Mouse (Mus musculus) embryonic fibroblast, embryonic 13.5 days (primary cell): ENCODE measurements at regions not wholly inside any gene's neighbourhood (a gene's known extent, or its start where the extent isn't known, plus 50 kb on each side); places are given as distances from the start of the nearest gene placed in this dataset.

Source experiments
- H3K27ac ChIP-seq: 2 replicates; pipeline ENCODE4 v1.5.1; 2012; ENCODE audit warnings: low read length, control low read depth, inconsistent platforms; ENCODE audit not compliant: insufficient read depth
- H3K4me1 ChIP-seq: 2 replicates; pipeline ENCODE4 v1.6.1; 2011; ENCODE audit warnings: low read length; ENCODE audit not compliant: control insufficient read depth, insufficient read depth
- H3K4me3 ChIP-seq: 2 replicates; pipeline ENCODE4 v1.5.1; 2011; ENCODE audit warnings: mild to moderate bottlenecking, control low read depth, low read length; ENCODE audit not compliant: insufficient read depth
- CTCF ChIP-seq: IDR thresholded peaks from 2 replicates; pipeline ENCODE4 v1.5.1; 2011; ENCODE audit warnings: mild to moderate bottlenecking, control low read depth, low read length, moderate library complexity, borderline replicate concordance; ENCODE audit not compliant: insufficient read depth
- POLR2A ChIP-seq: IDR thresholded peaks from 2 replicates; pipeline ENCODE4 v1.6.1; 2011; ENCODE audit warnings: low read depth, mild to moderate bottlenecking, control low read depth, low read length, moderate library complexity

DNA sequence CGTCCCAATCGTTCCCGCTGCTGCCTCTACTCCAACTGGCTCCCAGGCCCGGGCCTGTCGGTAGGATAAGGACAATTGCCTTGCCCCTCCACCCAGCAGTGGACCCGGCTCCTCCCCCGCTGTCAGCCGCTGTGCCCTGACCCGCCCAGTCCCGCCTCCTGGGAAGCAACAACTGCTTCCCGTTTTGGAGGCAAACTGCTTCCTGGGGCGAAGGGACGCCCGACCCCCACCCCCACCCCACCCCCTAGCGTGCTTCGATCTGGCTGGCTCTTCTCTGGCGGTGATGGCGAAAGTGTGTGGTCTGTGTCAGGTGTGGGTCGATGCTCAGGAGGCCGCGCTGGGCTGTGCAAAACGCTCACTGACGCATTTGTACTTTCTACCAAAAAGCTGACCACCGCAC lies 164.9 kb downstream of the Tm4sf1 start:
- H3K4me3 ChIP-seq = no peak overlapping the region
- no peaks in the 10 kb centered on the region for H3K4me1 ChIP-seq
- no peak overlapping the region for H3K27ac ChIP-seq
- TF ChIP-seq POLR2A = no peak
- no peak for TF ChIP-seq CTCF

DNA sequence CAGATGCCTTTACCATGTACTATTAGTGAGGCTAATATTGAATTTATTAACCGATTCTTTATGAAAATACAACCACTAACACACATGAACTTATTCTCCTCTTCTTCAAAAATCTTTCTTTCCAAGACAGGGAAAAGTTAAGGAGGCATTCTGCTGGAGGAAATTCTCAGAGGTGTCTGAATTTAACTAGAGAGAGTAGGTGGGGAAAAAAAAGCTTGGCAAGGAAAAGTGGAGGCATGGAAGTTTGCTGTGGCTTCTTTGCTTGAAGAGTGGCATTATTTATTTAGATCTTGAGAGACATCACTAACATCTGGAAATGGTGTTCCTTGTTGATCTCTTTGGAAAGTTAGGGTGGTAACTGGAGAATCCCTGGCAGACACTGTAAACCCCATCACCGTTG lies 173.2 kb downstream of the Tm4sf1 start:
- Histone ChIP-seq H3K4me1 (peaks cover 9% of the 10 kb centered on the region; the same call in 1 of the 2 replicates), H3K4me3 (no peak overlapping the region), H3K27ac (no peak overlapping the region)
- TF ChIP-seq POLR2A = no peak

DNA sequence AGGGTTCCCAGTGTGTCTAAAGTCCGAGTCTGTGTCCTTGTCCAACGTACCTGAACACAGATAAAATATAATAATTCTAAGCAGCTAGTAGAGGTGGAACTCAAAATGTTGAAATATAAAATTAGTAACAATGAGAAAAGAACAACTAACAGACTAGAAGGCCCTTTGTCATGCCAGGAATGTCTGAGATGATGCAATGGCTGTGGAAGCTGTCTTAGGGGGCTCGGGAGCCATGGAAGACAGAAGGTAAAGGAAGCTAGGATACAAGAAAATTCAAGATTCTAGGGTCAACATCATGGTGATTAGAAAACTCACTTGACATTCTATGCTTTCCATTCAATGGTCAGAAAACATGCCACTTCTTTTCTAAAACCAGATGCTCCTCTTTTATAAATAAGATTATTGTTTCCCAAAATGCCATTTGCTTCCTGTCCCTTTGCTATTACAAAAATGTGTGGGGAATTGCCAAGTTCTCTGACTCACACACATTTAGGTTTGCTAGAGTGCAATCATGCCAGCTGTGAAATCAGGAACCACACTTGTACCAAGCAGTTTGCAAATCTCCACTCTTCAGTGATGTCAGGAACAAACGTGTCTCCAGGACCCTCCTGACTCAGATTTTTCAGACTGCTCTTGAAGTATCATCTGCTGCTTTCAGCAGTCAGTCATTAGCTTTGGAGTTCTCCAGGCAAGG lies 175.8 kb downstream of the Tm4sf1 start:
- H3K4me1 ChIP-seq = peaks cover 9% of the 10 kb centered on the region; the same call in 1 of the 2 replicates
- H3K4me3 ChIP-seq = no peak overlapping the region
- TF ChIP-seq CTCF (no peak), POLR2A (no peak)
- peak overlapping the region; percentile 83 for H3K27ac ChIP-seq

DNA sequence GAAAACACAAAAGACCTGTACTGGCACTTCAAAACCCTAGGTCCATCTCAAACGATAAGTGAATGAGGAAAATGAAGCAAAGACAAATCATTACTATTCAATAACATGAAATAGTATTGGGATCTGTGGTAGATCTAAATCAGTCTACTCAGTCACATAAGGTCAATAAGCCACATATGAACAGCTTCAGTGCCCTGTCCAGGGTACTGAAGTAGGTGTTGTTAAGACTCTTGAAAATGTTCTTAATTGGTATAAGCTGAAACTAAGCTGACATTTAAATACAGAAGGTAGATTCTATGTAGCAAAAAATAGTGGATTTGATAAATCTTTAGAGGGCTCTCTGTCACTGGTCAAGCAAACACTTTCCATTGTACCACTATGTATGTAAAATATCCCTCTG lies 183.8 kb downstream of the Tm4sf1 start:
- no peak overlapping the region for H3K27ac ChIP-seq
- TF ChIP-seq CTCF = no peak
- no peak for TF ChIP-seq POLR2A
- no peak overlapping the region for H3K4me3 ChIP-seq
- H3K4me1 ChIP-seq = no peaks in the 10 kb centered on the region

DNA sequence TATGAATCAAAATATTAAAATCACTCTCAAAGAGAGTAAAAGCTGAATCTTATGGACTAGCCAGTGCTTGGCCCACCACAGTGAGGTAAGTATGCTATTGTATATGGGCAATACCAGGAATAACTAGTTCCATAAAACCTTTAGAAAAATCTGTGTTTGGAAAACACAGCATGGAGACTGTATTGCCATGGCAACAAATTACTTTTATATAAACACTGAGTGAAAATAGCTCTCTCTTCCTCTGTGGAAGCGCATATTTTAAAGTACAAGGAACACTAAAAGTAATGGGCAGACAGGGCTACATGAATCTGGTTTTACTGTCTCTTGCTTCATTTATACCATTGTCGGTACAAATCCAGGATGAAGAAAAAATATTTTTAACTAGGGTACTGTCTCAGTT lies 199.5 kb downstream of the Tm4sf1 start:
- Histone ChIP-seq H3K4me1 (no peaks in the 10 kb centered on the region), H3K27ac (no peak overlapping the region), H3K4me3 (no peak overlapping the region)
- no peak for TF ChIP-seq CTCF
- no peak for TF ChIP-seq POLR2A

DNA sequence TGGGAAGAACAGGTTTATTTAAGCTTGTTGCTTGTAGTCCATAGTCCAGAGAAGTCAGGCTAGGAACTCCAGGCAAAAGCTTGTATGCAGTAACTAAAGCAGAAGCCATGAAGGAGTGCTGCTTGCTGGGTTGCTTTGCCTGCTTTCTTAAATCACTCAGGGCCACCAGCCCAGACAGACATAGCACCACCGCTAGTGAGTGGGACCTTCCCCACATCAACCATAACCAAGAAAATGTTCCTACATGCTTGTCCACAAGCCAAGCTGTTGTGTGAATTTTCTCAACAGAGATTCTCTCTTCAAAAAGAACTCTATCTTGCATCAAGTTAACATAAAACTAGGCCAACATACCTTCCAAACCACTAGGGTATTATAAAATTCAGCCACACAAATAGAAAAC lies 201.3 kb downstream of the Tm4sf1 start:
- Histone ChIP-seq H3K4me1 (no peaks in the 10 kb centered on the region), H3K4me3 (no peak overlapping the region), H3K27ac (no peak overlapping the region)
- TF ChIP-seq POLR2A (no peak), CTCF (no peak)

DNA sequence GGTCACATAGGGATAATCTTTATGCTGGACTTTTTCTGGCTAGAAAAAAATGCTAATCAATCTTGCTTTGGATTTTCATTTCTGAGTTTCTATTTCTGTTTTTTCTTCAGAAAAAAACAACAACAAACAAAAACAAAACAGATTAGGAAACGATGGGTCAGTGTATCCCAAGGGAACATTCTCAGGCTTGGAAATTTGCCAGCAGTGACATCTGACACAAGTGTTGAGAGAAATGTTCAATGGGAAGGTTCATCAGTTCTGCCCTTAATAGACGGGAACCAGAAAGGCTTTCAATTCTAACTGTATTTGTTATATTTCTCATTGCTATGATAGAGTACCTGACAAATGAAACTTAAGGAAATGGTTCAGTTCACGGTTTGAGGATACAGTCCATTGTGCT lies 206.9 kb downstream of the Tm4sf1 start:
- H3K27ac ChIP-seq = no peak overlapping the region
- H3K4me1 ChIP-seq = peaks cover 5% of the 10 kb centered on the region; the same call in 1 of the 2 replicates
- no peak for TF ChIP-seq POLR2A
- TF ChIP-seq CTCF = no peak
- H3K4me3 ChIP-seq = no peak overlapping the region

DNA sequence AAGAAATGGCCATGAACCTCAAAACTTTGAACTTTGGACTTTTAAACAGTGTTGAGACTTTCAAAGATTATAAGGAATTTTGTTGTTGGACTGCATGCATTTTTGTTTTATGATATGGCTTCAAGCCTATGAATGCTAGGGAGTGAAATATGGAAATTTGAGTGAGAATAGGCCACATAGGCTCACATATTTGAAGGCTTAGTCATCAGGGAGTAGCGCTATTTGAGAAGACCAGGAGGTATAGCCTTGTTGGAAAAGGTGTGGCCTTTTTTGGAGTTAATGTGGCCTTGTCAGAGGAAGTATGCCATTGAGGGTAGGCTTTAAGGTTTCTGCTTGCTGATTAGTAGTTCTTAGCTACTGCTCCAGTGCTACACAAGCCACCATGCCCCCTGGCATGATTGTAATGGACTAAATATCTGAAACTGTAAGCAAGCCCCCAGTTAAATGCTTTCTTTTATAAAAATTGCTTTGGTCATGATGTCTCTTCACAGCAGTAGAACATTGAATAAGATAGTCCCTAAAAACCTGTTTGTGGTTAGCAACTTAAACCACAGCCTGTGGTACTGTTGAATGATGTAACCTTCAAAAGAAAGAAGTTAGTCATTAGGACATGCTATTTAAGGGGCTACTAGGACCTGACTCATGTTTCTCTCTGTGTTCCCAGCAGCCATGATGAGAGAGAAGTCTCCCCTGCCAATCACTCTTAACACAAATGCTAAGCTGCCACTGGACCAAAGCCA lies 208.4 kb downstream of the Tm4sf1 start:
- Histone ChIP-seq H3K4me3 (no peak overlapping the region), H3K27ac (peak overlapping the region; percentile 99), H3K4me1 (peaks cover 5% of the 10 kb centered on the region; the same call in 1 of the 2 replicates)
- TF ChIP-seq CTCF (no peak), POLR2A (no peak)

DNA sequence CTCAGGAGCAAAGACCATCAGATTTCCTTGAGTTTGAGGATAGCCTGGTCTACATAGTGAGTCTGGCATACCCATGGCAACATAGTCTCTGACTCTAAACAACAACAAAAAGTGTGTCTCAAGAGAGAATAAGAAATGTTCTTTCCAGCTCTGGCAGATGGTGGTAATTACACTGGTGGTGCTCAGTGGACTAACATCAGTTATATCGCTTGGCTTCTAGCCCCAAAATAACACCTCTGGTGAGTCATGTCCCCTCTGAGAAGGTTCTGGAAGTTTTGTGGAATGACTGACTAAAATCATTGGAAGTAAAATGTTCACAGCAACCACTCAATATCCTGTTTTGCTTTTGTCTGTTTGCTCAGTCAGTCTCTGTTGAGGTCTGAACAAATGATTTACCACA lies 227.3 kb downstream of the Tm4sf1 start:
- no peak for TF ChIP-seq CTCF
- no peak for TF ChIP-seq POLR2A
- Histone ChIP-seq H3K4me1 (peaks cover 10% of the 10 kb centered on the region; the same call in 1 of the 2 replicates), H3K27ac (peak overlapping the region; percentile 97), H3K4me3 (no peak overlapping the region)

DNA sequence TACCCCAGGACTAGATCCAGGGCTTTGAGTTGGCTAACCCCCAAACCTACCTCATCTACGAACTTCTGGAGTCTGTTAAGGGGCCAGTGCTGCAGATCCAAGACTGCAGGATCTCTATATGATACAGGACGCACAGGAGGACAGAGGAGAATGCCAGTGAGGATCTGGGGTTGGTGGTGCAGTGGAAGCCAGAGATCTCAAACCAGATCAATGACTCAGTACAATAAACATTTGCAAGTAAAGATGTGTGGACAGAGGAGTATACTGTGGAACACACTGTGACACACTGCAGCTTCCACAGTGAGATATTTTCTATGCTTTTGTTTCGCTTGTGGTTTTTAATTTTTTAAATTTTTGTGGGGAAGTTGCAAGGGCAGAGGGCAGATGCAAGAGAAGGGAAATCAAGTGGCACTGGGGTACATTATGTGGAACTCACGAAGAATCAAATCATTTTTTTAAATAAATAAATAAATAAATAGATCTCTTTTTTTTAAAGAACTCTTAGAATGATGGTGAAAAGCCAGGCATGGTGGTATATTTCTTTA lies 227.8 kb downstream of the Tm4sf1 start:
- H3K4me1 ChIP-seq = peaks cover 5% of the 10 kb centered on the region; the same call in 1 of the 2 replicates
- no peak overlapping the region for H3K4me3 ChIP-seq
- peak overlapping the region; percentile 97 for H3K27ac ChIP-seq
- TF ChIP-seq CTCF = no peak
- no peak for TF ChIP-seq POLR2A
